ENCODE assay signal across 43 mouse cellular contexts in genomic region chr7:14013083-14013482, GRCm38 (mm10). TPM values are rescaled to one million over a fixed set of nuclear protein-coding genes. Genes with fewer than 3 reads are reported as not detected.
"Had no signal": no experiment of that assay in that cellular context is flagged by ENCODE, and none has a peak within 500 bp of the region (broad histone marks: within the 10 kb centered on the region; RNA-seq: fewer than 3 reads in every experiment).

No protein-coding gene starts in this region.

- ATAC-seq: hindbrain, embryonic 16.5 days; hindbrain, postnatal 0 days; inflammation-experienced regulatory T-cells, adult 6 months; intestine, embryonic 15.5 days; intestine, embryonic 16.5 days; intestine, postnatal 0 days had no signal

- DNase-seq: heart, adult 2 months; heart, postnatal 10 days; heart, postnatal 14 days; heart, postnatal 36 days; heart, postnatal 4 days; kidney, adult 11 months; kidney, adult 18-20 months; kidney, adult 2 months; kidney, adult 8-10 months; kidney, adult 9 months; kidney, postnatal 10 days; kidney, postnatal 14 days; kidney, postnatal 25 days; kidney, postnatal 36 days; kidney, postnatal 4 days; layer of hippocampus, adult 9-11 months had no signal

- H3K9me3 ChIP-seq: heart, embryonic 10.5 days; heart, embryonic 15.5 days; intestine, embryonic 15.5 days had no signal

- H3K36me3 ChIP-seq: heart, embryonic 10.5 days; heart, embryonic 12.5 days; heart, embryonic 13.5 days; heart, embryonic 15.5 days; hindbrain, embryonic 10.5 days; hindbrain, embryonic 12.5 days; hindbrain, embryonic 13.5 days; hindbrain, embryonic 15.5 days; intestine, embryonic 15.5 days; kidney, embryonic 15.5 days had no signal

- H3K4me2 ChIP-seq: heart, embryonic 11.5 days; heart, embryonic 12.5 days; heart, embryonic 13.5 days; heart, embryonic 15.5 days; hindbrain, embryonic 12.5 days; hindbrain, embryonic 13.5 days; hindbrain, embryonic 14.5 days; hindbrain, embryonic 15.5 days; intestine, embryonic 15.5 days; kidney, embryonic 15.5 days had no signal

- H3K4me3 ChIP-seq: heart, adult 2 months; heart, embryonic 10.5 days; heart, embryonic 12.5 days; heart, embryonic 13.5 days; heart, embryonic 15.5 days; hindbrain, embryonic 10.5 days; hindbrain, embryonic 12.5 days; hindbrain, embryonic 13.5 days; hindbrain, embryonic 15.5 days; intestine, embryonic 15.5 days; kidney, embryonic 15.5 days; layer of hippocampus, adult 2 months had no signal

- H3K27ac ChIP-seq: heart, adult 2 months; heart, embryonic 10.5 days; heart, embryonic 13.5 days; heart, embryonic 15.5 days; hindbrain, embryonic 10.5 days; hindbrain, embryonic 12.5 days; hindbrain, embryonic 13.5 days; hindbrain, embryonic 14.5 days; hindbrain, embryonic 15.5 days; hindbrain, postnatal 0 days; intestine, embryonic 15.5 days; kidney, embryonic 15.5 days; kidney, postnatal 0 days; layer of hippocampus, adult 2 months had no signal

- H3K4me1 ChIP-seq: heart, embryonic 10.5 days; heart, embryonic 12.5 days; heart, embryonic 13.5 days; heart, embryonic 15.5 days; hindbrain, embryonic 10.5 days; hindbrain, embryonic 12.5 days; hindbrain, embryonic 13.5 days; hindbrain, embryonic 15.5 days; intestine, embryonic 15.5 days; kidney, embryonic 15.5 days had no signal

- H3K9ac ChIP-seq: heart, embryonic 12.5 days; heart, embryonic 13.5 days; heart, embryonic 15.5 days; hindbrain, embryonic 12.5 days; hindbrain, embryonic 13.5 days; hindbrain, embryonic 14.5 days; hindbrain, embryonic 15.5 days; intestine, embryonic 15.5 days; kidney, embryonic 15.5 days had no signal

- H3K27me3 ChIP-seq: heart, embryonic 12.5 days; heart, embryonic 13.5 days; heart, embryonic 15.5 days; hindbrain, embryonic 12.5 days; hindbrain, embryonic 13.5 days; hindbrain, embryonic 15.5 days; intestine, embryonic 15.5 days; kidney, embryonic 15.5 days had no signal

RNA-seq across cellular contexts. Expression of gene Sult2a4, which starts 23.7 kb away (rescaled TPM):
- polyA plus RNA-seq: heart, adult 2 months; heart, embryonic 10.5 days; heart, embryonic 11.5 days; heart, embryonic 12.5 days; heart, embryonic 13.5 days; heart, embryonic 14.5 days; heart, embryonic 15.5 days; heart, embryonic 16.5 days; heart, postnatal 0 days; hindbrain, embryonic 10.5 days; hindbrain, embryonic 11.5 days; hindbrain, embryonic 12.5 days; hindbrain, embryonic 13.5 days; hindbrain, embryonic 14.5 days; hindbrain, embryonic 15.5 days; hindbrain, embryonic 16.5 days; hindbrain, postnatal 0 days; inflammation-experienced regulatory T-cells, adult 6 months; intestine, embryonic 14.5 days; intestine, embryonic 15.5 days; intestine, embryonic 16.5 days; intestine, postnatal 0 days; kidney, adult 2 months; kidney, embryonic 14.5 days; kidney, embryonic 15.5 days; kidney, embryonic 16.5 days; kidney, postnatal 0 days; large intestine, adult 2 months had no signal
